Comparison of ENCODE assay signal across 8 mouse cellular contexts in genomic region chr6:119482958-119483600, GRCm38 (mm10). TPM values are rescaled to one million over a fixed set of nuclear protein-coding genes. Genes with fewer than 3 reads are reported as not detected.
DNase-seq lines count a peak whose midpoint lies in the region; ATAC-seq and TF ChIP-seq lines count a peak whose summit lies in the region.

No protein-coding gene starts in this region.

- no peak overlapping the region for H3K27ac ChIP-seq in cortical plate, adult 2 months (ENCODE audit: insufficient read depth, low read length)
- 0 out of 2 replicates have a peak overlapping the region, but pooled peaks have one; percentile 6 for H3K27ac ChIP-seq in heart, embryonic 12.5 days (ENCODE audit: poor library complexity, severe bottlenecking)
- H3K27ac ChIP-seq in liver, postnatal 0 days (ENCODE audit: low read depth) = no peak overlapping the region
- no peak overlapping the region for H3K27ac ChIP-seq in olfactory bulb, adult 2 months (ENCODE audit: insufficient read depth, low read depth, low read length)

- 0 out of 2 replicates have a peak overlapping the region, but pooled peaks have one; percentile 2 for H3K9ac ChIP-seq in heart, embryonic 12.5 days
- no peak overlapping the region for H3K9ac ChIP-seq in liver, postnatal 0 days (replicated peaks)

- peak; percentile 31 for DNase-seq in thymus, postnatal 14 days
- no peak for DNase-seq in thymus, postnatal 25 days
- peak; percentile 76 for DNase-seq in kidney, postnatal 10 days
- no peak for DNase-seq in liver, postnatal 0 days

- H3K9me3 ChIP-seq in heart, embryonic 12.5 days (replicated peaks) = no peaks in the 10 kb centered on the region
- H3K9me3 ChIP-seq in liver, postnatal 0 days (ENCODE audit: low read length) = no peaks in the 10 kb centered on the region

- 49% methylated on average over 16 of the region's 16 CpGs for WGBS in heart, embryonic 12.5 days
- 63% methylated on average over 16 of the region's 16 CpGs for WGBS in liver, postnatal 0 days (ENCODE audit: insufficient replicate concordance)
- 28% methylated on average over 16 of the region's 16 CpGs for WGBS in olfactory bulb, adult 2 months

- peaks cover 19% of the 10 kb centered on the region for H3K36me3 ChIP-seq in heart, embryonic 12.5 days
- H3K36me3 ChIP-seq in liver, postnatal 0 days (replicated peaks; ENCODE audit: insufficient read depth, low read length) = peaks cover 9% of the 10 kb centered on the region; the same call in 1 of the 2 replicates

- H3K4me3 ChIP-seq in cortical plate, adult 2 months (ENCODE audit: insufficient read depth, low read length) = peak overlapping the region; percentile 18
- H3K4me3 ChIP-seq in heart, embryonic 12.5 days = peak overlapping the region; percentile 16
- H3K4me3 ChIP-seq in liver, postnatal 0 days (ENCODE audit: low read depth, low read length) = peak overlapping the region; percentile 89; the same call in 1 of the 2 replicates
- peak overlapping the region; percentile 20 for H3K4me3 ChIP-seq in olfactory bulb, adult 2 months (ENCODE audit: insufficient read depth, low read depth, low read length)

- peaks cover 10% of the 10 kb centered on the region for H3K4me1 ChIP-seq in cortical plate, adult 2 months (ENCODE audit: control insufficient read depth, insufficient read depth, low read length)
- H3K4me1 ChIP-seq in heart, embryonic 12.5 days (replicated peaks) = peaks cover 49% of the 10 kb centered on the region
- peaks cover 37% of the 10 kb centered on the region for H3K4me1 ChIP-seq in liver, postnatal 0 days (ENCODE audit: insufficient read depth)
- peaks cover 22% of the 10 kb centered on the region for H3K4me1 ChIP-seq in olfactory bulb, adult 2 months (ENCODE audit: control insufficient read depth, insufficient read depth, low read length)

- TF ChIP-seq CTCF in cortical plate, adult 2 months (IDR thresholded peaks at IDR 0.05; ENCODE audit: extremely low read depth, insufficient read depth, low read length) = peak; percentile 48
- TF ChIP-seq CTCF in liver, postnatal 0 days (IDR thresholded peaks at IDR 0.05; ENCODE audit: low read depth) = peak; percentile 57
- peak; percentile 57; the same call in 1 of the 2 replicates for TF ChIP-seq CTCF in olfactory bulb, adult 2 months (IDR thresholded peaks at IDR 0.05; ENCODE audit: insufficient read depth, low read depth, low read length)

- no peak for ATAC-seq in heart, embryonic 12.5 days (ENCODE audit: insufficient number of reproducible peaks, low FRiP score)
- ATAC-seq in liver, postnatal 0 days = no peak
- ATAC-seq in erythroid progenitor cell, adult 5-6 weeks (replicated peaks; ENCODE audit: low FRiP score, poor library complexity, severe bottlenecking) = no peak

- no peak for TF ChIP-seq EP300 in liver, postnatal 0 days (IDR thresholded peaks at IDR 0.05; ENCODE audit: low read depth)

- TF ChIP-seq POLR2A in cortical plate, adult 2 months (IDR thresholded peaks at IDR 0.05; ENCODE audit: extremely low read depth, insufficient read depth, low read length) = no peak
- no peak for TF ChIP-seq POLR2A in olfactory bulb, adult 2 months (IDR thresholded peaks at IDR 0.05; ENCODE audit: insufficient read depth, low read depth, low read length)

- peak overlapping the region; percentile 55 for H3K4me2 ChIP-seq in heart, embryonic 12.5 days
- peak overlapping the region; percentile 89 for H3K4me2 ChIP-seq in liver, postnatal 0 days (ENCODE audit: low read depth, low read length)

- no peaks in the 10 kb centered on the region for H3K27me3 ChIP-seq in heart, embryonic 12.5 days (replicated peaks)
- no peaks in the 10 kb centered on the region for H3K27me3 ChIP-seq in liver, postnatal 0 days (ENCODE audit: insufficient read depth, low read length)

RNA-seq across cellular contexts. Expression of gene Fbxl14, which starts 3.6 kb away (rescaled TPM):
- polyA plus RNA-seq in cortical plate, adult 2 months (2012; rRNA removed) = 29.0 and 29.4 TPM in 2 replicates
- 4.0 and 4.1 TPM in 2 replicates for polyA plus RNA-seq in heart, embryonic 12.5 days (2016; fragmentation: Nextera tagmentation; extraction: Ambion mirVana)
- polyA plus RNA-seq in liver, postnatal 0 days (2015; fragmentation: Nextera tagmentation; extraction: Ambion mirVana) = 2.4 and 2.5 TPM in 2 replicates
- polyA plus RNA-seq in olfactory bulb, adult 2 months (2012; ENCODE audit: insufficient read depth, insufficient read length, low replicate concordance, missing spikeins) = not detected in 2 replicates
- total RNA-seq in erythroid progenitor cell, adult 5-6 weeks (2015; ENCODE audit: low replicate concordance) = 15.9 TPM in 2 replicates
- total RNA-seq in erythroid progenitor cell, adult 5-6 weeks (2017; ENCODE audit: low replicate concordance) = 14.1 and 15.9 TPM in 2 replicates

Comparison
In these comparisons a context has a peak if more than half of its experiments do, and no peak if none do; other contexts are left out.
1. DNase-seq: peak in thymus, postnatal 14 days (single experiment) and kidney, postnatal 10 days (single experiment); none in thymus, postnatal 25 days (single experiment) and liver, postnatal 0 days (single experiment).
2. H3K4me3 ChIP-seq: peak in every context shown above with its lines; median percentile 89 in liver, postnatal 0 days; 20 in olfactory bulb, adult 2 months; 18 in cortical plate, adult 2 months; 16 in heart, embryonic 12.5 days.
3. Peak in every context shown above with its lines, with median percentiles within 50 percentile points of each other: CTCF ChIP-seq.